In genomic region chr11:20464564-20464963, GRCm38 (mm10) we compare ENCODE assay signal across 20 mouse cellular contexts.
DNase-seq lines count a peak whose midpoint lies in the region; ATAC-seq and TF ChIP-seq lines count a peak whose summit lies in the region.
"Had no signal": no experiment of that assay in that cellular context is flagged by ENCODE, and none has a peak within 500 bp of the region (broad histone marks: within the 10 kb centered on the region; RNA-seq: fewer than 3 reads in every experiment).

No protein-coding gene starts in this region.

- no peaks in the 10 kb centered on the region for H3K9me3 ChIP-seq in heart, embryonic 15.5 days (replicated peaks)
- H3K9me3 ChIP-seq in MEL (replicated peaks; ENCODE audit: insufficient read depth, low read length): no peaks in the 10 kb centered on the region
- H3K9me3 ChIP-seq: heart, embryonic 12.5 days; hindbrain, embryonic 10.5 days; kidney, embryonic 15.5 days; limb, embryonic 10.5 days; neural tube, embryonic 12.5 days had no signal

- peaks cover 10% of the 10 kb centered on the region; the same call in 1 of the 2 replicates for H3K4me1 ChIP-seq in heart, embryonic 15.5 days (replicated peaks)
- peaks cover 2 to 19% of the 10 kb centered on the region in 2 experiments for H3K4me1 ChIP-seq in MEL (ENCODE audit: control insufficient read depth in 1 of 2, insufficient read depth in 2 of 2, low read length in 2 of 2)
- H3K4me1 ChIP-seq: neural tube, embryonic 12.5 days had no signal

- no peaks in the 10 kb centered on the region for H3K36me3 ChIP-seq in heart, embryonic 15.5 days
- peaks cover 0 to 12% of the 10 kb centered on the region in 2 experiments; a peak in 2 of 4 replicates for H3K36me3 ChIP-seq in MEL (ENCODE audit: control insufficient read depth in 1 of 2, insufficient read depth in 2 of 2, low read length in 2 of 2)
- H3K36me3 ChIP-seq: heart, embryonic 12.5 days; hindbrain, embryonic 10.5 days; kidney, embryonic 15.5 days; limb, embryonic 10.5 days; neural tube, embryonic 12.5 days had no signal

- WGBS in heart, embryonic 15.5 days: 76% methylated on average over 8 of the region's 8 CpGs

- DNase-seq in heart, postnatal 36 days: no peak
- DNase-seq in MEL (ENCODE audit: low read depth, low spot score): peak; percentile 36
- DNase-seq in spleen, postnatal 4 days (ENCODE audit: low spot score in 2 of 2): peak; percentile 50 to 68
- no peak for DNase-seq in thymus, postnatal 0 days (ENCODE audit: low spot score)
- DNase-seq in urinary bladder, adult 18-20 months (ENCODE audit: low spot score in 2 of 2): no peak
- DNase-seq: adrenal gland, postnatal 36 days; cerebellum, adult 9-11 months; right cerebral cortex, postnatal 25 days had no signal

- H3K9ac ChIP-seq in heart, embryonic 15.5 days: no peak overlapping the region
- H3K9ac ChIP-seq in MEL (ENCODE audit: control insufficient read depth, low read depth, low read length, poor library complexity, severe bottlenecking): no peak overlapping the region
- H3K9ac ChIP-seq: heart, embryonic 12.5 days; kidney, embryonic 15.5 days; liver, embryonic 14.5 days; neural tube, embryonic 12.5 days had no signal

- intact Hi-C loops in heart, postnatal 36 days (cut with DNase I): no loop called here

- H3K4me2 ChIP-seq in heart, embryonic 15.5 days: no peak overlapping the region
- H3K4me2 ChIP-seq: heart, embryonic 12.5 days; kidney, embryonic 15.5 days; midbrain, embryonic 11.5 days; neural tube, embryonic 12.5 days had no signal

- no peak for TF ChIP-seq EP300 in MEL (IDR thresholded peaks at IDR 0.05; ENCODE audit: low read depth in 1 of 2, low read length in 2 of 2)

- TF ChIP-seq POLR2A in MEL (IDR thresholded peaks at IDR 0.05; ENCODE audit: control insufficient read depth in 1 of 2, insufficient read depth in 1 of 2, low read depth in 1 of 2, low read length in 2 of 2, poor library complexity in 1 of 2): no peak

- 0 out of 2 replicates have a peak, but pooled peaks have one; percentile 28 for ATAC-seq in heart, embryonic 15.5 days (replicated peaks; ENCODE audit: insufficient number of reproducible peaks, insufficient read depth, low FRiP score, low read depth)
- ATAC-seq in megakaryocyte progenitor cell, adult 5-6 weeks (replicated peaks; ENCODE audit: poor library complexity): peak; percentile 69
- ATAC-seq: forebrain, embryonic 14.5 days; lung, postnatal 0 days had no signal

- no peak overlapping the region for H3K27ac ChIP-seq in heart, embryonic 15.5 days
- H3K27ac ChIP-seq in MEL (ENCODE audit: control insufficient read depth, low read depth, low read length): no peak overlapping the region
- H3K27ac ChIP-seq: hindbrain, embryonic 10.5 days; kidney, embryonic 15.5 days; left cerebral cortex, adult 2 months; limb, embryonic 10.5 days; liver, embryonic 14.5 days; neural tube, embryonic 12.5 days had no signal

- H3K79me2 ChIP-seq in MEL (ENCODE audit: control insufficient read depth, insufficient read depth, low read length, poor library complexity): no peaks in the 10 kb centered on the region

- no peak for TF ChIP-seq RAD21 in MEL (IDR thresholded peaks at IDR 0.05; ENCODE audit: low read depth, low read length)

- peaks cover 9% of the 10 kb centered on the region; the same call in 1 of the 2 replicates for H3K27me3 ChIP-seq in heart, embryonic 15.5 days
- H3K27me3 ChIP-seq in MEL (ENCODE audit: control insufficient read depth in 1 of 2, insufficient read depth in 2 of 2, low read length in 2 of 2): no peaks in the 10 kb centered on the region
- H3K27me3 ChIP-seq: kidney, embryonic 15.5 days; neural tube, embryonic 12.5 days had no signal

- H3K4me3 ChIP-seq in heart, embryonic 15.5 days: no peak overlapping the region
- H3K4me3 ChIP-seq in MEL (ENCODE audit: control insufficient read depth in 1 of 2, insufficient read depth in 1 of 2, low read depth in 2 of 2, low read length in 2 of 2): no peak overlapping the region
- H3K4me3 ChIP-seq: heart, embryonic 12.5 days; hindbrain, embryonic 10.5 days; kidney, embryonic 15.5 days; left cerebral cortex, adult 2 months; limb, embryonic 10.5 days; neural tube, embryonic 12.5 days had no signal

- TF ChIP-seq CTCF in MEL (IDR thresholded peaks at IDR 0.05 in 2 of 3, conservative IDR thresholded peaks at IDR 0.05 in 1 of 3; ENCODE audit: control insufficient read depth in 1 of 3, insufficient read depth in 1 of 3, low read depth in 2 of 3, low read length in 3 of 3, poor library complexity in 1 of 3, severe bottlenecking in 1 of 3): no peak

TF ChIP-seq in MEL, 35 proteins besides CTCF, POLR2A, EP300 and RAD21:
- no peak for TF ChIP-seq MYB (IDR thresholded peaks at IDR 0.05; ENCODE audit: low read depth, low read length)
- no peak for TF ChIP-seq ZNF384 (IDR thresholded peaks at IDR 0.05; ENCODE audit: low read depth, low read length)
- no peak for TF ChIP-seq GATA1 (IDR thresholded peaks at IDR 0.05; ENCODE audit: low read depth, low read length)
- TF ChIP-seq MXI1 (IDR thresholded peaks at IDR 0.05; ENCODE audit: low read depth, low read length): no peak
- TF ChIP-seq MAX (IDR thresholded peaks at IDR 0.05; ENCODE audit: low read length): no peak
- no peak for TF ChIP-seq POLR2AphosphoS2 (IDR thresholded peaks at IDR 0.05; ENCODE audit: low read length)
- TF ChIP-seq UBTF (IDR thresholded peaks at IDR 0.05; ENCODE audit: borderline replicate concordance, insufficient read depth, low read depth, low read length): no peak
- TF ChIP-seq BHLHE40 (IDR thresholded peaks at IDR 0.05; ENCODE audit: borderline replicate concordance, low read depth, low read length): no peak
- no peak for TF ChIP-seq CHD1 (IDR thresholded peaks at IDR 0.05; ENCODE audit: low read depth, low read length)
- TF ChIP-seq MEF2A (IDR thresholded peaks at IDR 0.05; ENCODE audit: extremely low read depth, insufficient replicate concordance, low read depth, low read length, poor library complexity, severe bottlenecking): no peak

Comparison
In these comparisons a context has a peak if more than half of its experiments do, and no peak if none do; other contexts are left out.
1. DNase-seq: peak in MEL (single experiment) and spleen, postnatal 4 days (2 of 2); none in heart, postnatal 36 days (0 of 2), thymus, postnatal 0 days (single experiment) and urinary bladder, adult 18-20 months (0 of 2).